Mouse (Mus musculus): ENCODE results near the gene Kat8. TPM values are rescaled to one million over a fixed set of nuclear protein-coding genes. Genes with fewer than 3 reads are reported as not detected.
A peak's percentile ranks its signal among the peaks of the same experiment; 100 is the strongest.

The Kat8 gene
- total RNA-seq, 1 experiment, result 35.1 TPM

- no peak for DNase-seq (ENCODE audit: low read depth, low spot score)
- no peak overlapping the region for H3K9ac ChIP-seq (ENCODE audit: insufficient read depth, low read depth, low read length, poor library complexity, severe bottlenecking)
- H3K4me1 ChIP-seq (ENCODE audit: control insufficient read depth in 2 of 2, insufficient read depth in 2 of 2, low read length in 2 of 2, poor library complexity in 1 of 2), result peaks cover 0 to 2% of the 10 kb centered on the region in 2 experiments; a peak in 1 of 4 replicates
- no peak overlapping the region for H3K4me3 ChIP-seq (ENCODE audit: insufficient read depth in 1 of 2, low read depth in 1 of 2, low read length in 2 of 2, poor library complexity in 1 of 2, severe bottlenecking in 1 of 2)
- in situ Hi-C loops (cut with MboI; ENCODE audit: low sequenced_read_pairs in 2 of 2, unreplicated experiment in 2 of 2), result no loop called here
- H3K27ac ChIP-seq (ENCODE audit: insufficient read depth, low read depth, low read length, poor library complexity, severe bottlenecking), result no peak overlapping the region
- TF ChIP-seq CHD2 (IDR thresholded peaks at IDR 0.05; ENCODE audit: low read depth, low read length), result no peak
- TF ChIP-seq MAFK (IDR thresholded peaks at IDR 0.05; ENCODE audit: insufficient read depth, low read depth, low read length), result no peak
- peak; percentile 33; the same call in 1 of the 2 replicates for TF ChIP-seq ZC3H11A (IDR thresholded peaks at IDR 0.05; ENCODE audit: borderline replicate concordance, low read depth, low read length)
- TF ChIP-seq HCFC1 (IDR thresholded peaks at IDR 0.05; ENCODE audit: borderline replicate concordance, insufficient read depth, low read length), result no peak
- TF ChIP-seq ZNF384 (IDR thresholded peaks at IDR 0.05; ENCODE audit: low read depth, low read length), result no peak
- H3K36me3 ChIP-seq (ENCODE audit: control insufficient read depth, insufficient read depth, low read length, poor library complexity, severe bottlenecking), result peaks cover 3% of the 10 kb centered on the region; the same call in 1 of the 2 replicates
- no peaks in the 10 kb centered on the region for H3K9me3 ChIP-seq (ENCODE audit: control insufficient read depth, insufficient read depth, low read depth, low read length)
Measured at GRCm38 (mm10) chr7:127870136-127870821, 42.0 kb upstream of the Kat8 start.

GRCm38 (mm10) chr7:127874812-127875626 lies 37.3 kb upstream of the Kat8 start:
- Histone ChIP-seq H3K27ac (ENCODE audit: insufficient read depth, low read depth, low read length, poor library complexity, severe bottlenecking) (peak overlapping the region; percentile 99; the same call in 1 of the 2 replicates), H3K9me3 (ENCODE audit: control insufficient read depth, insufficient read depth, low read depth, low read length) (no peaks in the 10 kb centered on the region), H3K4me3 (ENCODE audit: insufficient read depth in 1 of 2, low read depth in 1 of 2, low read length in 2 of 2, poor library complexity in 1 of 2, severe bottlenecking in 1 of 2) (peak overlapping the region; percentile 77 to 90), H3K36me3 (ENCODE audit: control insufficient read depth, insufficient read depth, low read length, poor library complexity, severe bottlenecking) (peaks cover 18% of the 10 kb centered on the region), H3K4me1 (ENCODE audit: control insufficient read depth in 2 of 2, insufficient read depth in 2 of 2, low read length in 2 of 2, poor library complexity in 1 of 2) (peaks cover 0 to 2% of the 10 kb centered on the region in 2 experiments; a peak in 1 of 4 replicates), H3K9ac (ENCODE audit: insufficient read depth, low read depth, low read length, poor library complexity, severe bottlenecking) (peak overlapping the region; percentile 100)
- in situ Hi-C loops (cut with MboI; ENCODE audit: low sequenced_read_pairs in 2 of 2, unreplicated experiment in 2 of 2), result no loop called here
- DNase-seq (ENCODE audit: low read depth, low spot score), result no peak
- TF ChIP-seq ZC3H11A (IDR thresholded peaks at IDR 0.05; ENCODE audit: borderline replicate concordance, low read depth, low read length), result no peak
- peak; percentile 71 for TF ChIP-seq ZNF384 (IDR thresholded peaks at IDR 0.05; ENCODE audit: low read depth, low read length)

GRCm38 (mm10) chr7:127875627-127876001 lies 36.7 kb upstream of the Kat8 start:
- in situ Hi-C loops (cut with MboI; ENCODE audit: low sequenced_read_pairs in 2 of 2, unreplicated experiment in 2 of 2), result no loop called here
- peaks cover 0 to 2% of the 10 kb centered on the region in 2 experiments; a peak in 1 of 4 replicates for H3K4me1 ChIP-seq (ENCODE audit: control insufficient read depth in 2 of 2, insufficient read depth in 2 of 2, low read length in 2 of 2, poor library complexity in 1 of 2)
- H3K9me3 ChIP-seq (ENCODE audit: control insufficient read depth, insufficient read depth, low read depth, low read length), result no peaks in the 10 kb centered on the region
- H3K4me3 ChIP-seq (ENCODE audit: insufficient read depth in 1 of 2, low read depth in 1 of 2, low read length in 2 of 2, poor library complexity in 1 of 2, severe bottlenecking in 1 of 2), result peak overlapping the region; percentile 77 to 90
- H3K36me3 ChIP-seq (ENCODE audit: control insufficient read depth, insufficient read depth, low read length, poor library complexity, severe bottlenecking), result peaks cover 24% of the 10 kb centered on the region
- DNase-seq (ENCODE audit: low read depth, low spot score), result peak; percentile 73
- peak overlapping the region; percentile 99 for H3K27ac ChIP-seq (ENCODE audit: insufficient read depth, low read depth, low read length, poor library complexity, severe bottlenecking)
- peak overlapping the region; percentile 100 for H3K9ac ChIP-seq (ENCODE audit: insufficient read depth, low read depth, low read length, poor library complexity, severe bottlenecking)
- no peak for TF ChIP-seq MAFK (IDR thresholded peaks at IDR 0.05; ENCODE audit: insufficient read depth, low read depth, low read length)
- no peak for TF ChIP-seq CHD2 (IDR thresholded peaks at IDR 0.05; ENCODE audit: low read depth, low read length)
- no peak for TF ChIP-seq ZNF384 (IDR thresholded peaks at IDR 0.05; ENCODE audit: low read depth, low read length)
- TF ChIP-seq HCFC1 (IDR thresholded peaks at IDR 0.05; ENCODE audit: borderline replicate concordance, insufficient read depth, low read length), result peak; percentile 74

GRCm38 (mm10) chr7:127876041-127876466 lies 36.3 kb upstream of the Kat8 start, which contains the start of gene Zfp646:
TSS of gene Zfp646 (plus strand) at chr7:127876221.
- Histone ChIP-seq H3K36me3 (ENCODE audit: control insufficient read depth, insufficient read depth, low read length, poor library complexity, severe bottlenecking) (peaks cover 28% of the 10 kb centered on the region), H3K4me3 (ENCODE audit: insufficient read depth in 1 of 2, low read depth in 1 of 2, low read length in 2 of 2, poor library complexity in 1 of 2, severe bottlenecking in 1 of 2) (peak within 1 kb of the TSS; percentile 77 to 90), H3K27ac (ENCODE audit: insufficient read depth, low read depth, low read length, poor library complexity, severe bottlenecking) (peak within 1 kb of the TSS; percentile 99), H3K9ac (ENCODE audit: insufficient read depth, low read depth, low read length, poor library complexity, severe bottlenecking) (peak within 1 kb of the TSS; percentile 100), H3K9me3 (ENCODE audit: control insufficient read depth, insufficient read depth, low read depth, low read length) (no peaks in the 10 kb centered on the region), H3K4me1 (ENCODE audit: control insufficient read depth in 2 of 2, insufficient read depth in 2 of 2, low read length in 2 of 2, poor library complexity in 1 of 2) (peaks cover 0 to 2% of the 10 kb centered on the region in 2 experiments; a peak in 1 of 4 replicates)
- no peak for DNase-seq (ENCODE audit: low read depth, low spot score)
- in situ Hi-C loops (cut with MboI; ENCODE audit: low sequenced_read_pairs in 2 of 2, unreplicated experiment in 2 of 2), result no loop called here
- TF ChIP-seq ZNF384 (IDR thresholded peaks at IDR 0.05; ENCODE audit: low read depth, low read length) (no peak), ZC3H11A (IDR thresholded peaks at IDR 0.05; ENCODE audit: borderline replicate concordance, low read depth, low read length) (no peak), MAFK (IDR thresholded peaks at IDR 0.05; ENCODE audit: insufficient read depth, low read depth, low read length) (no peak), CHD2 (IDR thresholded peaks at IDR 0.05; ENCODE audit: low read depth, low read length) (no peak), HCFC1 (IDR thresholded peaks at IDR 0.05; ENCODE audit: borderline replicate concordance, insufficient read depth, low read length) (no peak)
